Mouse (Mus musculus) CH12.LX (cell line): ENCODE measurements around the gene 1700013G24Rik. TPM values are rescaled to one million over a fixed set of nuclear protein-coding genes. Genes with fewer than 3 reads are reported as not detected.

Experiments
- DNase-seq: peaks from one replicate; pipeline ENCODE4 v3.0.0-alpha.2; 2013; ENCODE audit errors: extremely low read depth
- H3K27ac ChIP-seq: 2 replicates; pipeline ENCODE4 v1.5.1; 2012; ENCODE audit warnings: low read depth, mild to moderate bottlenecking, control low read depth, moderate library complexity; ENCODE audit not compliant: insufficient read depth
- H3K27me3 ChIP-seq: replicated peaks from 2 replicates; pipeline ENCODE3; 2012; ENCODE audit warnings: inconsistent platforms
- H3K36me3 ChIP-seq, 2 experiments: replicated peaks in 1 of 2; 2 replicates each; pipeline versions ENCODE3 to v1.6.1; 2012; ENCODE audit warnings: inconsistent platforms in 1 of 2, low read length in 1 of 2, mild to moderate bottlenecking in 1 of 2, mixed read lengths in 1 of 2, moderate library complexity in 1 of 2; ENCODE audit not compliant: control insufficient read depth in 1 of 2, insufficient read depth in 1 of 2
- H3K4me1 ChIP-seq, 2 experiments: 2 replicates each; pipeline ENCODE4 v1.6.1; 2012; ENCODE audit warnings: inconsistent platforms in 1 of 2, moderate library complexity in 1 of 2; ENCODE audit not compliant: insufficient read depth in 2 of 2, control insufficient read depth in 1 of 2
- H3K4me2 ChIP-seq: 2 replicates; pipeline ENCODE4 v1.6.1; 2012; ENCODE audit warnings: low read depth, mild to moderate bottlenecking, control low read depth; ENCODE audit not compliant: poor library complexity, insufficient read depth, severe bottlenecking
- H3K4me3 ChIP-seq, 3 experiments: fragments of 150-350 bp in 1 of 3; sonication (generic) in 1 of 3; replicated peaks in 1 of 3; 2 replicates each; pipeline versions ENCODE3 to v1.5.1; 2011 to 2012; ENCODE audit warnings: low read depth in 2 of 3, low read length in 2 of 3, mild to moderate bottlenecking in 2 of 3, moderate library complexity in 2 of 3, control low read depth in 1 of 3, improper control_type of control experiment in 1 of 3, inconsistent platforms in 1 of 3, mixed read lengths in 1 of 3; ENCODE audit not compliant: poor library complexity in 1 of 3
- H3K79me2 ChIP-seq: replicated peaks from 2 replicates; pipeline ENCODE4 v1.6.1; 2012; ENCODE audit warnings: mild to moderate bottlenecking, moderate library complexity; ENCODE audit not compliant: control insufficient read depth, poor library complexity, insufficient read depth, severe bottlenecking; ENCODE audit errors: extremely low read depth
- H3K9ac ChIP-seq: 2 replicates; pipeline ENCODE4 v1.6.1; 2012; ENCODE audit warnings: low read depth, mild to moderate bottlenecking, control low read depth, moderate library complexity; ENCODE audit not compliant: insufficient read depth
- H3K9me3 ChIP-seq: replicated peaks from 2 replicates; pipeline ENCODE3; 2012; ENCODE audit warnings: low read length, inconsistent platforms, mixed read lengths
- BHLHE40 ChIP-seq: IDR thresholded peaks from 2 replicates; pipeline ENCODE4 v1.6.1; 2011; ENCODE audit warnings: mild to moderate bottlenecking, low read depth, low read length, improper control_type of control experiment
- CHD2 ChIP-seq: IDR thresholded peaks from 2 replicates; pipeline ENCODE4 v1.6.1; 2011; ENCODE audit warnings: low read length, improper control_type of control experiment
- CTCF ChIP-seq, 2 experiments: IDR thresholded peaks in 1 of 2; conservative IDR thresholded peaks in 1 of 2; 2 replicates each; pipeline ENCODE4 v1.5.1; 2011 to 2012; ENCODE audit warnings: low read depth in 2 of 2, low read length in 2 of 2, improper control_type of control experiment in 1 of 2, inconsistent platforms in 1 of 2, mild to moderate bottlenecking in 1 of 2, moderate library complexity in 1 of 2
- E2F4 ChIP-seq: IDR thresholded peaks from 2 replicates; pipeline ENCODE4 v1.6.1; 2011; ENCODE audit warnings: low read depth, low read length, improper control_type of control experiment; ENCODE audit not compliant: insufficient replicate concordance
- ELF1 ChIP-seq: IDR thresholded peaks from 2 replicates; pipeline ENCODE4 v1.6.1; 2014; ENCODE audit warnings: low read depth, mild to moderate bottlenecking, inconsistent platforms, low read length, improper control_type of control experiment
- EP300 ChIP-seq: IDR thresholded peaks from 2 replicates; pipeline ENCODE4 v1.6.1; 2011; ENCODE audit warnings: low read length, improper control_type of control experiment
- ETS1 ChIP-seq: conservative IDR thresholded peaks from 2 replicates; pipeline ENCODE4 v1.6.1; 2012; ENCODE audit warnings: low read depth, mild to moderate bottlenecking, inconsistent platforms, low read length, improper control_type of control experiment, moderate library complexity
- IRF4 ChIP-seq: IDR thresholded peaks from 2 replicates; pipeline ENCODE4 v1.6.1; 2014; ENCODE audit warnings: low read depth, mild to moderate bottlenecking, inconsistent platforms, low read length, improper control_type of control experiment
- JUN ChIP-seq: IDR thresholded peaks from 2 replicates; pipeline ENCODE4 v1.6.1; 2011; ENCODE audit warnings: low read depth, mild to moderate bottlenecking, low read length, improper control_type of control experiment, moderate library complexity; ENCODE audit not compliant: insufficient read depth
- KAT2A ChIP-seq: IDR thresholded peaks from 2 replicates; pipeline ENCODE4 v1.6.1; 2012; ENCODE audit warnings: low read length, improper control_type of control experiment, inconsistent platforms; ENCODE audit not compliant: insufficient replicate concordance
- MAFK ChIP-seq: IDR thresholded peaks from 2 replicates; pipeline ENCODE4 v1.6.1; 2011; ENCODE audit warnings: low read length, improper control_type of control experiment; ENCODE audit not compliant: insufficient replicate concordance
- MAX ChIP-seq: IDR thresholded peaks from 2 replicates; pipeline ENCODE4 v1.6.1; 2011; ENCODE audit warnings: low read length, improper control_type of control experiment
- MYC ChIP-seq: IDR thresholded peaks from 2 replicates; pipeline ENCODE4 v1.6.1; 2011; ENCODE audit warnings: low read depth, mild to moderate bottlenecking, improper control_type of control experiment, low read length
- NELFE ChIP-seq: IDR thresholded peaks from 2 replicates; pipeline ENCODE4 v1.6.1; 2011; ENCODE audit warnings: low read depth, low read length, improper control_type of control experiment
- NRF1 ChIP-seq: IDR thresholded peaks from 2 replicates; pipeline ENCODE4 v1.6.1; 2014; ENCODE audit warnings: low read depth, mild to moderate bottlenecking, inconsistent platforms, low read length, improper control_type of control experiment, moderate library complexity
- POLR2A ChIP-seq: IDR thresholded peaks from 2 replicates; pipeline ENCODE4 v1.6.1; 2011; ENCODE audit warnings: low read depth, mild to moderate bottlenecking, improper control_type of control experiment, low read length
- POLR2AphosphoS2 ChIP-seq: IDR thresholded peaks from 2 replicates; pipeline ENCODE4 v1.6.1; 2011; ENCODE audit warnings: low read depth, low read length, improper control_type of control experiment
- RCOR1 ChIP-seq: conservative IDR thresholded peaks from 2 replicates; pipeline ENCODE4 v1.6.1; 2012; ENCODE audit warnings: low read depth, mild to moderate bottlenecking, inconsistent platforms, low read length, improper control_type of control experiment
- SIN3A ChIP-seq: IDR thresholded peaks from 2 replicates; pipeline ENCODE4 v1.6.1; 2012; ENCODE audit warnings: low read length, improper control_type of control experiment, inconsistent platforms
- TBP ChIP-seq: conservative IDR thresholded peaks from 2 replicates; pipeline ENCODE4 v1.6.1; 2011; ENCODE audit warnings: low read depth, low read length, improper control_type of control experiment
- TCF12 ChIP-seq: IDR thresholded peaks from 2 replicates; pipeline ENCODE4 v1.6.1; 2014; ENCODE audit warnings: low read depth, mild to moderate bottlenecking, inconsistent platforms, low read length, improper control_type of control experiment
- UBTF ChIP-seq: IDR thresholded peaks from 2 replicates; pipeline ENCODE4 v1.6.1; 2012; ENCODE audit warnings: low read depth, mild to moderate bottlenecking, inconsistent platforms, low read length, improper control_type of control experiment, moderate library complexity
- USF2 ChIP-seq: conservative IDR thresholded peaks from 2 replicates; pipeline ENCODE4 v1.6.1; 2011; ENCODE audit warnings: low read depth, low read length, improper control_type of control experiment
- ZKSCAN1 ChIP-seq: IDR thresholded peaks from 2 replicates; pipeline ENCODE4 v1.6.1; 2012; ENCODE audit warnings: low read depth, inconsistent platforms, low read length, improper control_type of control experiment, borderline replicate concordance
- ZNF384 ChIP-seq: IDR thresholded peaks from 2 replicates; pipeline ENCODE4 v1.6.1; 2012; ENCODE audit warnings: low read depth, low read length, improper control_type of control experiment, inconsistent platforms
- dilution Hi-C: fragments of 300-500 bp; cut with MboI; formaldehyde crosslinking; loops from 2 replicates; pipeline ENCODE4 v1.14.3; 2020; ENCODE audit warnings: low sequenced_read_pairs; ENCODE audit not compliant: extremely low pct_unique_long_range_greater_than_20kb, extremely low pct_ligation_motif_present
- in situ Hi-C: fragments of 300-500 bp; cut with MboI; formaldehyde crosslinking; loops from 3 replicates; pipeline ENCODE4 v1.14.3; 2019; ENCODE audit warnings: low sequenced_read_pairs, low pct_ligation_motif_present, low pct_unique_long_range_greater_than_20kb, mixed read lengths
- polyA plus RNA-seq: library from polyadenylated mRNA; unstranded; fragments of >175 nt; gene quantifications from 2 replicates; pipeline ENCODE4 v1.2.1, GENCODE M21; 2012; ENCODE audit warnings: low read depth; ENCODE audit not compliant: insufficient read length
- total RNA-seq, 2 experiments: library from RNA; depleted of rRNA; stranded (reverse); fragments of 300-350 nt in 1 of 2; fragments of >200 nt in 1 of 2; gene quantifications; 2 replicates each; pipeline ENCODE4 v1.2.3; 2012 to 2014

Gene 1700013G24Rik
- total and polyA plus RNA-seq, 3 experiments, result not detected

- no peak for DNase-seq
- TF ChIP-seq KAT2A (no peak), UBTF (no peak), TCF12 (0 out of 2 replicates have a peak, but pooled peaks have one; percentile 9), CHD2 (0 out of 2 replicates have a peak, but pooled peaks have one; percentile 16), ETS1 (no peak)
- dilution Hi-C loops, result no loop called here
- in situ Hi-C loops, result no loop called here
- H3K4me2 ChIP-seq, result no peak overlapping the region
- no peaks in the 10 kb centered on the region for H3K36me3 ChIP-seq
- H3K79me2 ChIP-seq, result no peaks in the 10 kb centered on the region
- peaks cover 43 to 86% of the 10 kb centered on the region in 2 experiments for H3K4me1 ChIP-seq
- no peaks in the 10 kb centered on the region for H3K9me3 ChIP-seq
- no peak overlapping the region for H3K4me3 ChIP-seq
- H3K27me3 ChIP-seq, result no peaks in the 10 kb centered on the region
- H3K9ac ChIP-seq, result no peak overlapping the region
- peak overlapping the region; percentile 32 for H3K27ac ChIP-seq
Measured at GRCm38 (mm10) chr4:137494751-137495500, 41.8 kb downstream of the 1700013G24Rik start.

DNA sequence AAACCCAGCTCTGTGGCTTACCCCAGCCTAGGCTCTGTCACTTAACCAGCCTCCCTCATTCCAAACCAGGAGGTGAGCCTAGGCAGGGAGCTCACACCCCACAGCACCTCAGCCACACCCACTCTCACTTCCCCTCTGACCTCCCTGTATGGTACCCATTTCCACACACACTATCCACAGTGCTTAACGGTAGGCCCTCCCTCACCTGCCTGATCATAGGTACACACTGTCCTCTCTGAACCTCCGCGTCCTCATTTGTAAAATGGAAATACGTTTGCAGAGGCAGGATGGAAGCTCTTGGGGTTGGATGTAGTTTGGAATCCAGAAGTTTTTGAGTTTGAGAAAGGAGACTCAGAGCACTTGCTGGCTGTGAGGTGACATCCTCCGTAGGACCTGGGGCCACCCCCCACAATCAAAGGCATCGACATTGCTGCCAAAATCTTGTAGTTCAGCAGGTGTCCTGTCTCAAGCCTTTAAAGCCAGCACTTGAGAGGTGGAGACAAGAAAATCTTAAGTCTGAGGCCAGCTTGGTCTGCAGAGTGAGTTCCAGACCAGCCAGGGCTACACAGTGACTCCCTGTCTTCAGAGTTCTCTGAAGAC is 42.5 kb downstream of the 1700013G24Rik start:
- TF ChIP-seq ETS1, result no peak
- TF ChIP-seq EP300, result peak; percentile 52; the same call in 1 of the 2 replicates
- peak; percentile 74 for TF ChIP-seq IRF4
- TF ChIP-seq USF2, result no peak
- no peak for TF ChIP-seq MAX
- no peak for TF ChIP-seq POLR2A
- TF ChIP-seq POLR2AphosphoS2, result no peak
- H3K9ac ChIP-seq, result no peak overlapping the region
- peak; percentile 58 for DNase-seq
- no peak overlapping the region for H3K4me3 ChIP-seq
- dilution Hi-C loops, result no loop called here
- H3K79me2 ChIP-seq, result no peaks in the 10 kb centered on the region
- peaks cover 43 to 88% of the 10 kb centered on the region in 2 experiments for H3K4me1 ChIP-seq
- H3K27me3 ChIP-seq, result no peaks in the 10 kb centered on the region
- H3K4me2 ChIP-seq, result no peak overlapping the region
- no peaks in the 10 kb centered on the region for H3K9me3 ChIP-seq
- no peaks in the 10 kb centered on the region for H3K36me3 ChIP-seq
- peak overlapping the region; percentile 1; the same call in 1 of the 2 replicates for H3K27ac ChIP-seq
- in situ Hi-C loops, result no loop called here

DNA sequence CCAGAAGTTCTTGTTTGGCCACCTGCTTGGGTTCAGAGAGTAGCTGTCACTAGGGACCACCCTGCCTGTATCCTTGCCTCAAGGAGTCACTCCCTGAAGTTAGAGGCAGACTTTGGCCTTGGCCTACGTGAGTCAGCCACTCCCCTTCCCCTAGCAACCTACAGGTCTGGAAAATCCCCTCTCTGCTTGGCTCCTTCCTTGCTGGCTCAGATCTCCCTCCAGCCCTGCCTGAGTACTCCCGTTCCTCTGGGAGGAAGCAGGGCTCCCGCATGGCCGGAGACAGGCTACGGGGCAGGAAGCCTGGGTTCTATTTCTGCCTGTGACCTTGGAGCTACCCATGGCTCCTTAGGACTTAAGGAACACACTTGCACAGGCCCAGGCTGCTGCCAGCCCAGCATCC is 44.3 kb downstream of the 1700013G24Rik start:
- dilution Hi-C loops, result no loop called here
- Histone ChIP-seq H3K9me3 (no peaks in the 10 kb centered on the region), H3K4me1 (peaks cover 53 to 100% of the 10 kb centered on the region in 2 experiments), H3K4me3 (no peak overlapping the region), H3K79me2 (no peaks in the 10 kb centered on the region), H3K27ac (no peak overlapping the region), H3K27me3 (no peaks in the 10 kb centered on the region), H3K36me3 (no peaks in the 10 kb centered on the region), H3K9ac (no peak overlapping the region), H3K4me2 (no peak overlapping the region)
- DNase-seq, result no peak
- in situ Hi-C loops, result no loop called here
- TF ChIP-seq KAT2A (no peak), JUN (no peak), IRF4 (no peak), E2F4 (no peak), NRF1 (no peak), ELF1 (no peak), MYC (no peak), SIN3A (no peak), CTCF (conservative IDR thresholded peaks at IDR 0.05 in 1 of 2, IDR thresholded peaks at IDR 0.05 in 1 of 2; ENCODE audit: low read depth in 2 of 2, low read length in 2 of 2) (no peak), BHLHE40 (no peak), NELFE (no peak), MAFK (no peak), USF2 (no peak), ZKSCAN1 (no peak), TBP (no peak), RCOR1 (no peak), ZNF384 (no peak)
